Mouse (Mus musculus): ENCODE measurements at regions not wholly inside any gene's neighbourhood (a gene's known extent, or its start where the extent isn't known, plus 50 kb on each side); places are given as distances from the start of the nearest gene placed in this dataset.

DNA sequence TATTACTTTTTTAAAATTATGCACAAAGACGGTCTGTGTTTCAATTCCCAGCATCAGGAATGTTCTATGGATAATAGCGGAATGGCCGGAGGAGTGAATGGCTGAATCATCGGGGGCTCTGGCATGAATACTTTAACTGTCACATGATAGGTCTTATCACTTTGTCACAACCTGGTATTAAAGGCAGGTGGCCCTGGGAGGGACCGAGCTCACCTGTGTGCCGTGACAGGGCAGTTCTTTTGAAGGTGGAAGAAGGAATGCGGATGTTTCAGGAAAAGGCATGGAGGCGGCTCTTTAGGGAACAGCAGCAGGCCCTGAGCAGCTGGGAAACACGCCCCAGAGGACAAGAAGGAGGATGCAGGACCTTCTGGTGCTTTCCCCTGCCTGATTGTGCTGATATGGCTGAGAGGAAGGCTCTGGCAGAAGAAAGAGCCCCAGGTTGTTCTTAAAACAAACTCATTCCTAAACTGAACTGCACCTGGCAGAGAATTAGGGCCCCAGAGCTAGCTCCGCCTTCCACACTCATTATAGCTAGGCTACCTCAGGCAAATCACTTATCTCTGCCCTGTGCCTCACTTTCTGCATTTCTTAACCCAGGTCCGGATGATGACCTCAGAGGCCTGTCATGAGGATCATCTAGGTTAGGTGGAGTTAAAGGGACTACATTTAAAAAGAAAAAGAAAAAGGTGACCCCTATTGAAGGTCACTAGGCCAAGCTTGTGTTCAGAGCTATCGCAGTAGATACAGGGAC, 184.8 kb upstream of the Bcor start:
- TF ChIP-seq GATA2 (IDR thresholded peaks at IDR 0.05; ENCODE audit: borderline replicate concordance, low read depth, low read length): no peak
- Histone ChIP-seq H3K36me3 (replicated peaks) (no peaks in the 10 kb centered on the region), H3K9me3 (replicated peaks) (no peaks in the 10 kb centered on the region), H3K4me1 (ENCODE audit: insufficient read depth, low read depth, low read length) (no peaks in the 10 kb centered on the region), H3K27me3 (ENCODE audit: insufficient read depth, low read length) (no peaks in the 10 kb centered on the region), H3K4me3 (ENCODE audit: low read depth, low read length) (no peak overlapping the region)
- no peak for ATAC-seq (ENCODE audit: extremely low read depth, insufficient number of reproducible peaks, low FRiP score, poor library complexity, severe bottlenecking)
- no peak for DNase-seq (ENCODE audit: low spot score)

DNA sequence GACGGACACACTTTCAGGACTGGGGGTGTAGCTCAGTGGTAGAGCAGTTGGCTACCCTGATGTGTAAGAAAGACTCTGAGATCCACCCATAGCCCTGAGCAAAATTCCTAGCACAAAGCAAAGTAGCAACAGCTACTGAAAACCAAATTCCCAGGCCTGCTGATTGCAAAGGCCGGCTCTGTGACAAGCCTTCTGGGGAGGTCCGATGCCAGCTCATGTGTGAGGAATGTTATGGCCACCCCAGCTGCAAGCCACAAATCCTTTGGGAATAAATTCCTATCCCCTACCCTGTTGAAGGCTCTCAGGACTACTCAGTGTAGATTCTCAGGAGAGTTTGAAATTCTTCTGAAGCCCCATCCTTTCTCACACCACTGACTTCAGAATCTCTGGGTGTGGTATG, 186.7 kb upstream of the Bcor start:
- DNase-seq (ENCODE audit: low spot score) (no peak), ATAC-seq (ENCODE audit: extremely low read depth, insufficient number of reproducible peaks, low FRiP score, poor library complexity, severe bottlenecking) (no peak)
- TF ChIP-seq TAL1 (conservative IDR thresholded peaks at IDR 0.05; ENCODE audit: low read depth, low read length) (no peak), POLR2AphosphoS5 (IDR thresholded peaks at IDR 0.05; ENCODE audit: insufficient replicate concordance, low read depth, low read length) (no peak), CTCF (IDR thresholded peaks at IDR 0.05; ENCODE audit: low read depth, low read length) (no peak), GATA1 (IDR thresholded peaks at IDR 0.05; ENCODE audit: borderline replicate concordance, low read length) (no peak), GATA2 (IDR thresholded peaks at IDR 0.05; ENCODE audit: borderline replicate concordance, low read depth, low read length) (no peak)
- no peaks in the 10 kb centered on the region for H3K4me1 ChIP-seq (ENCODE audit: insufficient read depth, low read depth, low read length)
- no peak overlapping the region for H3K4me3 ChIP-seq (ENCODE audit: low read depth, low read length)
- no peaks in the 10 kb centered on the region for H3K36me3 ChIP-seq (replicated peaks)
- H3K27me3 ChIP-seq (ENCODE audit: insufficient read depth, low read length): no peaks in the 10 kb centered on the region
- H3K9me3 ChIP-seq (replicated peaks): no peaks in the 10 kb centered on the region

DNA sequence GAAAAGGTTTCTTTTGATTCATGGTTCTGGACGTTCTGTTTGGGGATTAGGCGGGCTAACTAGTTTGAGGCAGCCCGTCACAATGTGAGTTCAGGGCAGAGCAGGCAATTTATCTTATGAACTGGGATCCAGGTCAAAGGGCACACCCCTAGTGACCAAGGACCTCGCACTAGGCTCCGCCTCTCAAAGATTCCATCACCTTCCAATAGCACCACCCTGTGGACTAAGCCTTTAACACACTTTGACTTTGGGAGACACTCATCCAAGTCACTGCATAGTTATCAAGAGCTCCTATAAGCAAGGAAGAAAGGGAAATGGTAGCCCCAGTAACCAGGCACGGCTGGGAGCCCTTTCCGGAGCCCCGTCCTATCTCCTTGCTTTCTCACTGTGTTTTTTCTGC, 188.0 kb upstream of the Bcor start:
- Histone ChIP-seq H3K36me3 (replicated peaks) (no peaks in the 10 kb centered on the region), H3K4me3 (ENCODE audit: low read depth, low read length) (no peak overlapping the region), H3K4me1 (ENCODE audit: insufficient read depth, low read depth, low read length) (no peaks in the 10 kb centered on the region), H3K9me3 (replicated peaks) (no peaks in the 10 kb centered on the region), H3K27me3 (ENCODE audit: insufficient read depth, low read length) (peaks cover 3% of the 10 kb centered on the region; the same call in 1 of the 2 replicates)
- DNase-seq (ENCODE audit: low spot score) (no peak), ATAC-seq (ENCODE audit: extremely low read depth, insufficient number of reproducible peaks, low FRiP score, poor library complexity, severe bottlenecking) (no peak)
- TF ChIP-seq TAL1 (conservative IDR thresholded peaks at IDR 0.05; ENCODE audit: low read depth, low read length) (no peak), GATA1 (IDR thresholded peaks at IDR 0.05; ENCODE audit: borderline replicate concordance, low read length) (no peak), CTCF (IDR thresholded peaks at IDR 0.05; ENCODE audit: low read depth, low read length) (no peak), GATA2 (IDR thresholded peaks at IDR 0.05; ENCODE audit: borderline replicate concordance, low read depth, low read length) (no peak), POLR2AphosphoS5 (IDR thresholded peaks at IDR 0.05; ENCODE audit: insufficient replicate concordance, low read depth, low read length) (no peak)

DNA sequence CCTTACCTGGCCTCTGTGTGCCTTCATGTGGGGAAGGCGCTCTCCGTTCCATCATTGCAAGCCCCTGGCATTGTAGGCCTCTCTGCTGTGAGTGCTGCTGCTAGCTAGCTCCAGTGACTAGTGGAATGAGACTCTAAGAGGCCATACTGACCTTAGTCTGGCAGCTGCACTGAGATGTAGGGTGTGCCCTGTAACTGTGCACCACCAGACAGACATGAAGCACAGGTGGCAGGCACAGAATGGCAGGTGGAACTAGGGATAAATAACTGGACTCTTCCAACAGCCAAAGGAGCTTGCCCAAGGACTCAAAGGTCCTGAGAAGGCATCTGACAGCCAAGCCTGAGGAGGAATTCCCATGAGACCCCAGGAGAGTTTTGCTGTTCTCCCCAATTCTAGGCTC, 194.7 kb upstream of the Bcor start:
- Histone ChIP-seq H3K27me3 (ENCODE audit: insufficient read depth, low read length) (peaks cover 16% of the 10 kb centered on the region), H3K9me3 (replicated peaks) (no peaks in the 10 kb centered on the region), H3K36me3 (replicated peaks) (no peaks in the 10 kb centered on the region), H3K4me3 (ENCODE audit: low read depth, low read length) (no peak overlapping the region), H3K4me1 (ENCODE audit: insufficient read depth, low read depth, low read length) (no peaks in the 10 kb centered on the region)
- ATAC-seq (ENCODE audit: extremely low read depth, insufficient number of reproducible peaks, low FRiP score, poor library complexity, severe bottlenecking): no peak
- DNase-seq (ENCODE audit: low spot score): no peak
- TF ChIP-seq POLR2AphosphoS5 (IDR thresholded peaks at IDR 0.05; ENCODE audit: insufficient replicate concordance, low read depth, low read length) (no peak), GATA1 (IDR thresholded peaks at IDR 0.05; ENCODE audit: borderline replicate concordance, low read length) (no peak), CTCF (IDR thresholded peaks at IDR 0.05; ENCODE audit: low read depth, low read length) (no peak), GATA2 (IDR thresholded peaks at IDR 0.05; ENCODE audit: borderline replicate concordance, low read depth, low read length) (no peak)

DNA sequence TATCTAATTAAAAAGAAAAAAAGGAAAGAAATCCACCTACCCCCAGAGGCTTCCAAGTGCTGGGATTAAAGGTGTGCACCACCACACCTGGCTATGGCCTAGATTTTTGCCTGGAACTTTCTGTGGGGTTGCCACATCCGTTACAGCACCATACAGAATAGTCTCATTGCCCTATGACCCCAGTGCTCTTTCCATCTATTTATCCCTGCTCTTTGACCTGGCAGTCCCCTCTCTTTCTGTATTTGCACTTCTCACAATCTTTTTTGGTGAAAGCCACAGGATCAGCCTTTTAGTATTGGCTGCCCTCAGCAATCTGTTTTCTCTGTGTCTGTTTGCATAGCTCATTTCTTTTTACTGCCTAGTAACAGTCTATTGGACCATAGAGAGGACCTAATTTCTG, 197.9 kb upstream of the Bcor start:
- no peak overlapping the region for H3K4me3 ChIP-seq (ENCODE audit: low read depth, low read length)
- no peak for DNase-seq (ENCODE audit: low spot score)
- H3K4me1 ChIP-seq (ENCODE audit: insufficient read depth, low read depth, low read length): no peaks in the 10 kb centered on the region
- ATAC-seq (ENCODE audit: extremely low read depth, insufficient number of reproducible peaks, low FRiP score, poor library complexity, severe bottlenecking): no peak
- no peaks in the 10 kb centered on the region for H3K36me3 ChIP-seq (replicated peaks)
- TF ChIP-seq GATA1 (IDR thresholded peaks at IDR 0.05; ENCODE audit: borderline replicate concordance, low read length): no peak
- TF ChIP-seq CTCF (IDR thresholded peaks at IDR 0.05; ENCODE audit: low read depth, low read length): no peak
- TF ChIP-seq TAL1 (conservative IDR thresholded peaks at IDR 0.05; ENCODE audit: low read depth, low read length): no peak
- no peak for TF ChIP-seq GATA2 (IDR thresholded peaks at IDR 0.05; ENCODE audit: borderline replicate concordance, low read depth, low read length)
- TF ChIP-seq POLR2AphosphoS5 (IDR thresholded peaks at IDR 0.05; ENCODE audit: insufficient replicate concordance, low read depth, low read length): no peak
- H3K9me3 ChIP-seq (replicated peaks): no peaks in the 10 kb centered on the region
- peaks cover 15% of the 10 kb centered on the region; the same call in 1 of the 2 replicates for H3K27me3 ChIP-seq (ENCODE audit: insufficient read depth, low read length)

DNA sequence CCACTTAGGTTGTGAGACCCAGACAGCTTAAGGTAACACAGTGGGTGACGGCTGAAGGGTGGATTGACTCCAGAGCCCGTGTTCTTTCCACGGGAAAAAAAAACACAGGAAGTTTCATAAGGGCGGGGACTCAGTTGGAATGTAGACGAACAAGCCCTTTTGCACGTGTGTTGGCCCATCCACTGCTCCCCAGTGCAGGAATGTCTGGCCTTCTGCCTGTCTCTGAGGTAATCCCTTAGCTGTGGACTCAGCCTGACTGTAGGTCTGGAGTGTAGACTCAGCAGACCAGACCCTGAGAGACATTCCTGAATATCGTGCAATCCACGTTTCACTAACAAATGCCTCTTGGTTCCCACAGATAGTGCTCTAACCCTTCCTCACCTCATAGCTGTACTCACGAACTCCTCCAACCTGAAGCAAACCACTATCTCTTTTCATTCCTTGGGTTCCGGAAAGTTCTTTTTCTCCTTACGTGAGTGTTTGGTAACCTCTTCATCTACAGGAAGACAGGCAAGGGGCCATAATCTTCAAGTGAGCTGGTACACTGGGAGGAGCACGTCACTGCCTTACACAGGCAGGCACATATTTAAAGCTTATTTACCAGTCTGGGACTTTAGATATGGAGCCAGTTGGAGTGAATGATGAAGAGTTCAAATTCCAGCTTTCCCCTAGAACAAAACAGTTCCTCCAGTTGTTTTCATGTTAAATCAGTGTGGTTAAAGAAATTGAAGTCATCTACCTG, 205.6 kb upstream of the Bcor start:
- Histone ChIP-seq H3K4me1 (ENCODE audit: insufficient read depth, low read depth, low read length) (no peaks in the 10 kb centered on the region), H3K27me3 (ENCODE audit: insufficient read depth, low read length) (peaks cover 9% of the 10 kb centered on the region), H3K9me3 (replicated peaks) (no peaks in the 10 kb centered on the region), H3K36me3 (replicated peaks) (no peaks in the 10 kb centered on the region), H3K4me3 (ENCODE audit: low read depth, low read length) (no peak overlapping the region)
- no peak for ATAC-seq (ENCODE audit: extremely low read depth, insufficient number of reproducible peaks, low FRiP score, poor library complexity, severe bottlenecking)
- TF ChIP-seq GATA2 (IDR thresholded peaks at IDR 0.05; ENCODE audit: borderline replicate concordance, low read depth, low read length) (no peak), CTCF (IDR thresholded peaks at IDR 0.05; ENCODE audit: low read depth, low read length) (no peak), GATA1 (IDR thresholded peaks at IDR 0.05; ENCODE audit: borderline replicate concordance, low read length) (no peak), TAL1 (conservative IDR thresholded peaks at IDR 0.05; ENCODE audit: low read depth, low read length) (no peak), POLR2AphosphoS5 (IDR thresholded peaks at IDR 0.05; ENCODE audit: insufficient replicate concordance, low read depth, low read length) (no peak)
- no peak for DNase-seq (ENCODE audit: low spot score)

Data from G1E (cell line).